Mouse (Mus musculus) R1 (cell line): ENCODE measurements around the gene Hint2.

ENCODE experiments used
- DNase-seq: peaks from one replicate; pipeline ENCODE4 v3.0.0-alpha.2; 2018; ENCODE audit warnings: low read depth, low spot score

Gene Hint2

DNA sequence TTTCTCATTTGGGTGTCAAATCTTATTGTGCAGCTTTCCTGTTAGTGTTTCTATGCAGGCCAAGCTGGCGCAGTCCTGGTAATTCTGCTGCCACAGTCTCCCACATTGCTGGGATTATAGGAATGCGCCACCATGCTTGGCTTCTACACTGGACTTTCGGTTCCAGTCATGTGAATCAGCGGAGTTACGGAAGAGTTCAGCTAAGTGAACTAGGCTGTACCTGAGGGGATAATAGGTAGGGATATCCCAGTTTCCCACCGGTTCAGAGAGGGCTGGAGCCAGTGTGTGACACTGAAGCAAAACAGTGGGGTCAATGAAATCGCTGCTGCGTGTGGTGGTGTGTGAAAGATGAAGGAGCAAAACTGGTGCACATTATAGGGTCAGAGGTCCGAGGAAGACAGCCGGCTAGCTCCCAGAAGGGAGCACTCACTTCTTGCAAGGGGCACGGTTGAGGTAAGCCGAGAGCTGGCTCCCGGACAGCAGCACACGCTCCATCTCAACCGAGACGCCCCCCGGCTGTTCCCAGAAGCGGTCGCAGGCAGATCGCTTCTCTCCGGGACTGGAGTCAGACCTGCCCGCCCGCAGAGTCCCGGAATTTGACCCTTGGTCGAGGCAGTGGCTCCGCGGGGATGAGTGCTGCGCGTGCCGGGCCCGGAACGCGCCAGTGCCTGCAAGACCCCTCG is 469 bp downstream of the Hint2 start:
- no peak for DNase-seq

DNA sequence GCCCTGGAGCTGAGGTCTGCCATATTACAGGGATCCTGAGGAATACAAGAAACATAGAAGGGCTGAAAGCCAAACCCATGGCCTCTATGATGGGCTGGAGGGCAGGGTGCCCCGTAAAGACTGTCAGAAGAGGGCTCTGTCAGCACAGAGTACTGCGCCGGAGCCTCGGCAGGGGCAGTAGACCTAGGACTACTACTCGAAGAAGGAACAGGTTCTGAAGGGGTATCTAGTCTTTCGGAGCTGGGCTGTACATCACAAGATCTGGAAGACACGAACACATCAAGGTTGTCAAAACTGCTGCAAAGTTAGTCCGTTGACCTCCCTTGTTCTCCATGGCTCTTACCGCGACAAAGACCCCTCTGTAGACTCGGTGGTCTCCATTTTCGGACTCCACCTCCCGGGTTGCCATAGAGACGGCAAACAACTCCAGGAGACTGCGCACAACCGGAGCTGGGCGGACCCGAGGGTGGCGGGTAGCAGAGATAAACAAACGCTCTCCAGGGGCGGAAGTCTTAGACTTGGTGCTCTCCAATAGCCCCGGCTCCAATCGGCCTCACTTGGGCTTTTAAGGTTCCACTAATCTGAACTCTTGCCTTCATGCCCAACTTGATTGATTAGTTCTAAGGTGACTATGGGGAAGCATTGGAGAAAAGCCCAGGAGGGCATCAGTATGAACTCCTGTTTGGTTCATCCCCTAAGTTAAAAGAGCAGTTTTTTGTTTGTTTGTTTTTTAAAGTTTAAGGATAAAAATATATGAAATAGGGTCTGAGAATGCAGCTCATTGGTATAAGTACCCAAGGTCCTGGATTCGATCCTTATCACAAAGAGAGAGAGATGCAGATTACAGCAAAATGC is 2.9 kb downstream of the Hint2 start, which contains the start of gene Spag8:
Spag8 (minus strand) TSS at position 434 of the 855 bp plus-strand sequence.
- peak; percentile 67 for DNase-seq

DNA sequence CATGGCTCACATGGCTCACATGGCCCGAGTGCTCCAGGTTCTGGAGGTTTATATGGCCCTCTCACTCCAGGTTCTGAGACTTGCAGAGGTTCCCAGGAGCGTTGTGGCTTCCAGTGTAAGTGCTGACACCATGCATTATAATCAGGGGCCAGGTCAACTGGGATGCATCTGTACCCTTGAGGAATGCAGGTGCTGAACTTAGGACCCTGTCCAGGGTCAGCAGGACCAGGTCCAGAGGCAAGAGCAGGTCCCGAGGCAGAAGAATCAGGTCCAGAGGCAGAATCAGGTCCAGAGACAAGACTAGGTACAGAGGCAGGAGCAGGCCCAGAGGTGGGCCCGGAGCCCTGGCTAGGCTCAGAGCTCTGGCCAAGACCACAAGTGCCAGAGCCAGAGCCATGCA is 3.5 kb downstream of the Hint2 start:
- DNase-seq, result no peak

DNA sequence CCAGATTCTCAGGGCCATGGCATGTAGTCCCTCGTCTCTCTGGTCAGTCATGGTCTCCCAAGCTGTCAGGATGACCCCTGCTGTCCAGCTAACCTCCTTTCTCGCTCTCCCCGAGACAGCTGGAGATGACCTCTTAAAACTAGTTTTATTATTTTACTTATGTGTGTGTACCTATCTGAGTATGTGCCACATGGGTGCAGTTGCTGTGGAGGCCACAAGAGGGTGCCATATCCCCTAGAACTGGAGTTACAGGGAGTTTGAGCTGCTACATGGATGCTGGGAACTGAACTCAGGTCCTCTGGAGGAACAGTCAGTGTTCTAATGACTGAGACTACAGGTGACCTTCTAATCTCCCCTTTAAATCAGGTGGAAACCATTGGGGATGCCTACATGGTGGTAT is 6.5 kb downstream of the Hint2 start:
- DNase-seq, result peak; percentile 61

DNA sequence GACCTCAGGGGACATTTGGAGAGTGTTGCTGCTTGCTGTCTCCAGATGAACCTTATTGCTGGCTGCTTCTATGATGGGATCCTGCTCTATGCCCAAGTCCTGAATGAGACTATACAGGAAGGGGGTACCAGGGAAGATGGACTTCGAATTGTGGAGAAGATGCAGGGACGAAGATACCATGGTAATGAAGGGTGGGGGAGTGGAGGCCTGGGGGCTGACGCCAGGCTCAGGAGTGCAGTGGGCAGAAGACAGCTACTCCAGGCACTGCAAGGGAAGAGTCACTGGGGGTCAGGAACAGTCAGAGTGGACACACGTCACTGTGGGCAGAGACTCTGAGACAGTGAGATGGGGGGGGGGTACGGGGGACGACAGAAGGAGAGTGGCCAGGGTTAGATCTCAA is 15.8 kb downstream of the Hint2 start:
- DNase-seq, result no peak

DNA sequence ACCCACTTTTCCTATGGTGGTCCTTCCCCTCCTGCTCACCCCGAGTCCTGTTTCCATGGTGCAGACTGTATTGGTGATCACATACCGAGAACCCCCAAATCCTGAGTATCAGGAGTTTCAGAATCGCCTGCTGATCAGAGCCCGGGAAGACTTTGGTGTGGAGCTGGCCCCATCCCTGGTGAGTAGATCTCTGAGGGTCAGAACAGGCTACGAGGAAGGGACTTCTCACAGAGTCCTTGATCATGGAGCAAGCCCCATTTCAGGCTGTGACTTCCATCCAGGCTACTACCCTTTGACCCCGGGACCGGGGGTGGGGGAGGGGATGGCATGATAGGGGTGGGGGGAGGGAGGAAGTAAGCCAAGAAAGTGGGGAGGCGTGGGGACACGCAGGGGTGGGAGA is 16.2 kb downstream of the Hint2 start:
- DNase-seq, result no peak

DNA sequence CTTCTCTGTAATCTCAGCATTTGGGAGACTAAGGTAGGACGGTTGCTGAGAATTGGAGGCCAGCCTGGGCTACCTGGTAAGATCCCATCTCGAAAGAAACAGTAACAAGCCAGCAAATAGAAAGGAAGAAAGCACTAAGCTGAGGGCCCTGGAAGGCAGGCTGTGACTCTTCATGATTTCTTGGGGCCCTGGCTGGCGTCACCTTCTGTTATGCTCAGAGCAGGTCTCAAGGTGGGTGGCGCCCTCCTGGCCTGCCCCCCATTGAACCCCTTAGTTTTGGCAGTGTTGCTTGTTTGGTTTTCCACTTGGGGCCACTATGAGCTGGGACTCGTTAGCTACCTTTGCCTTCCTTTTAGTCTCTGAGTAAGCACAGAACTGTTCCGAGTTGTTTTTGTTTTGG is 19.5 kb downstream of the Hint2 start:
- no peak for DNase-seq

DNA sequence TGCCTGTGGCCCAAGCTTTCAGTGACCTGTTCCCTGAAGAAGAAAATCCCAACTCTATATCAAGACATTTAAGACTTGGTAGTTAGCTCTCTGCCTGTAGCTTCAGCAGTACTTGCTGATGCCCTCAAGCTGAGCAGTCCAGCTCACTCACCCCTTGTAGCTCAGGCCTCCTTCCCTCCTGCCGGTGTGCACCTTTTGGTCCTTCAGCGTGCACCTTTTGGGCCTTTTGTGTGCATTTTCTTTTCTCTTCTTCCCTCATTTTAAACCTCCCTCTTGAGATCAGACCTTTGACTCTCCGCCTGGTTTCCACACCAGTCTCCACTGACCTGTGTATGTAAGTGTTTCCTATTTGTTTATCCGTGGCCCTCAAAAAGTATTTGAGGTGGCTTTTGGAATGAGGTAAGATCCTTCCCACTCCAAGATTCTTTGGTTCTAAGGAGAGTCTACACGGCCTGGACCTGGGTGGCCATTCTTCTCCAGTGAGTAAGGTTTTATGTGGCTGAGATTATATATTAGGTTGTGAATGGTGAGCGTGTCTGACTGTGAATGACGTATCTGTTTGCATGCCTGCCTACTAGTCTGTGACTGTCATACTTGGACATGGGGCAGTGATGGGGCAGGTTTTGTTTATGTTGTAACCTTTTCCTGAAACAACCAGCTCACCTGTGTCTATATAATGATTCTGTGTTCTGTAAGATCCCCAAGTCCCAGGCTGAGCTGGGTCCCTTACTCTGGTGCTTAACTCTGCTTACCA is 21.5 kb downstream of the Hint2 start:
- DNase-seq, result no peak

DNA sequence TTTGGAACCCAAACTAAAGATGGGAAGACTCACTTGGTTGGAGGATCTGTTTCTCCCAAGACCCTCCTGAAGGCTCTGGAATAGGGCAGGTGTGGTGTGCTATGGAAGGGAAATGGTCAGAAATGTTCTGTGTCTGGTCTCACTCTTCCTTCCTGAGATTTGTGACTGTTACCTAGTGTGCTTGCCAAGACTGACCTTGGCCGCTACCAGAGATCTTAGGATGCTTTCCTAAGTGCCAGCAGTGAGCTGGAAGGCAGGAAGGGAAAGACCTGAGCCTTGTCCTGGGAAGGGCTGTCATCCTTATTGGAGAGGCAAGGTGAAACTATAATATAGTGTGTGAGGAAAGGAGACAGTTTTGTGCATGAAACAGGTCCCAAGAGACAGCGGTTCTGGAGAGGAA is 22.5 kb downstream of the Hint2 start:
- no peak for DNase-seq

DNA sequence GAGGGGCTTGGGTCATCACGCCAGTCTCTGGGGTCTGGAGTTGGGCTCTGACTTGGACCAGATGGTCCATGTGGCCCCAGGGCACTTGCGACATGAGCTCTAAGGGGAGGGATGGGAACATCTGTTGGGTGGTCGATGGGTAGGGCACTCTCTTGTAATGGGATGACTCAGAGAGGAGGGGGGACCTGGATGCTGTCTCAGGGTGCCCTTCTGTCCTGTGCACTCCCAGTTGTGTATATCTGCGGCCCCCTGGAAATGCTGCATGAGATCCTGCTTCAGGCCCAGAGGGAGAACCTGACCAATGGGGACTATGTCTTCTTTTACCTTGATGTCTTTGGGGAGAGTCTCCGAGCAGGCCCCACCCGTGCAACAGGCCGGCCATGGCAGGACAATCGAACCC is 23.0 kb downstream of the Hint2 start:
- DNase-seq, result no peak

DNA sequence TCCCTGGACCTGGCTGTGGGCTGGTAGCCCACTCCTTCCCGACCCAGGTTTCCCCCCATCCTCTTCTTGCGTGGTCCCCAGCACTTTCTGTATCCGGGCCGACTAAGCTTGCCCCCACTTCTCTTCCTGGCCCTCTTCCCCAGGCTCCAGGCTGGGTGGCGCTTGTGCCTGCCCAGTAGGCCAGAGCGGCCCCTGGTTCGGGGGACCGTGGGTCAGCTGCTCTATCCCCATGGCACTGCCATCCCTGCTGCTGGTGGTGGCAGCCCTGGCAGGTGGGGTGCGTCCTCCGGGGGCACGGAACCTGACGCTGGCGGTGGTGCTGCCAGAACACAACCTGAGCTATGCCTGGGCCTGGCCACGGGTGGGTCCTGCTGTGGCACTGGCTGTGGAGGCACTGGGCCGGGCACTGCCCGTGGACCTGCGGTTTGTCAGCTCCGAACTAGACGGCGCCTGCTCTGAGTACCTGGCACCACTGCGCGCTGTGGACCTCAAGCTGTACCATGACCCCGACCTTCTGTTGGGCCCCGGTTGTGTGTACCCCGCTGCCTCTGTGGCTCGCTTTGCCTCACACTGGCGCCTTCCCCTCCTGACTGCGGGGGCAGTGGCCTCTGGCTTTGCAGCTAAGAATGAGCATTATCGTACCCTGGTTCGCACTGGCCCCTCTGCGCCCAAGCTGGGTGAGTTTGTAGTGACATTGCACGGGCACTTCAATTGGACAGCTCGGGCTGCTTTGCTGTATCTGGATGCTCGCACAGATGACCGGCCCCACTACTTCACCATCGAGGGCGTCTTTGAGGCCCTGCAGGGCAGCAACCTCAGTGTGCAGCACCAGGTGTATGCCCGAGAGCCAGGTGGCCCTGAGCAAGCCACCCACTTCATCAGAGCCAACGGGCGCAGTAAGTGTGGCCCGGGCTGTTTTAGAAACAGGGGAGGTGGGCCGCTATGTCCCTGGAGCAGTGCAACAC is 24.0 kb downstream of the Hint2 start:
- no peak for DNase-seq

DNA sequence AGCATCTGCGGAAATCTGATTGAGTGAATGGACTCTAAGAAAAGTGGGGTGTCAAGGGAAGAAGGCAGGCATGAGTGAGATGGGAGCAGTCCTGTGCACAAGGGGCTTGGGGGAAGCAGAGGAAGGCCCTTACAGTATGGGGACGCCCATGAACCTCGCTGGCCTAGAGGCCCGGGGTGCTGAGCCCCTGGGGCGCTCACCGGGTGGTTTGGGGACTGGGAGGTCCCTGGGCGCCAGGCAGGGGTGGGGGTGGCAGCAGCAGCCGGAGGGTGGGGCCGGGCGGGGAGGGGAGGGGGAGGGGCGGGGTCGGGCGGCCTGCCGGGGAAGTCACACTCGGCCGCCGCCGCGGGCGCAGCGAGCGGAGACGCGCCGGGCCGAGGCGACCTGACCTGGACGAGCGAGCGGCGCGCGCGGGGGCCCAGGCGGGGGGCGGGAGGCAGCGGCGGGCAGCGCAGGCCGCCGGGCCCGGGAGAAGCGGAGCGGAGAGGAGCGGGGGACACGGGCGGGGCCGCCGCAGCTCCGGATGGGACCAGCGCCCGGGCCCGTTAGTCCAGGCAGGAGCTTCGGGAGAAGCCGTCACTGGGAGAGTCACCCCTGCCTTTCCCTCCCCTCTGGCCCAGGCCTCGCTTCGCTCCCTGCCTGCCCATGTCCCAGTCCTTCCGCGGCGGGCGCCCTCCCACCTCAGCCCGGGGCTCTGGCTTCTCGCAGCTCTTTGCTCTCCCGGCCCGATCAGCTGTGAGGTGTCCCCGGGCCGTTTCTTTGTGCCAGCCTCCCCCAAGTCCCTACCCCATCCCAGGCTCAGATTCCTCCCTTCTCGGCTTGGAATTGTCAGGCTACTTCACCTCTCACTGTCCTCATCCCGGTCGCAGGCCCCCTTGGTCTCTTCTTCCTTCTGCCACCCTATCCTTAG is 25.0 kb downstream of the Hint2 start, which contains the start of gene Npr2:
Npr2 (plus strand) TSS at position 890 of the 910 bp plus-strand sequence.
- DNase-seq, result peak; percentile 55

DNA sequence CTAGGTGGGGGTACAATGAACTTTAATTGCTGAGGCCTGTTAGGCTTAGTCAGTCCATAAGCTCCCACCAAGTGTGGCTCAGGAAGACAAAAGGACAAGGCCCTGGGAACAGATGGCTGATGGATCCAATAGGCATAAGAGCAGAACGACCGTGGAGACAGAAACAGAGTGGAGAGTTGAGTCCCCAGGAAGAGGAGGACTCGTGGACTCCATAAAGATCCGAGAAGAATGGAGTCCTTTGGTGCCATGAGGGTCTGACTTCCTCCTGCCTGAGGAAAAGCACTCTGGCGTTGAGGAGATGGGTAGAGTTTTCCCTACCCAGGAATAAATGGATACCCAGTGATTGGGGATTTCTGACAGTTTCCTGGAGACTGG is 25.6 kb downstream of the Hint2 start:
- DNase-seq, result peak; percentile 28

DNA sequence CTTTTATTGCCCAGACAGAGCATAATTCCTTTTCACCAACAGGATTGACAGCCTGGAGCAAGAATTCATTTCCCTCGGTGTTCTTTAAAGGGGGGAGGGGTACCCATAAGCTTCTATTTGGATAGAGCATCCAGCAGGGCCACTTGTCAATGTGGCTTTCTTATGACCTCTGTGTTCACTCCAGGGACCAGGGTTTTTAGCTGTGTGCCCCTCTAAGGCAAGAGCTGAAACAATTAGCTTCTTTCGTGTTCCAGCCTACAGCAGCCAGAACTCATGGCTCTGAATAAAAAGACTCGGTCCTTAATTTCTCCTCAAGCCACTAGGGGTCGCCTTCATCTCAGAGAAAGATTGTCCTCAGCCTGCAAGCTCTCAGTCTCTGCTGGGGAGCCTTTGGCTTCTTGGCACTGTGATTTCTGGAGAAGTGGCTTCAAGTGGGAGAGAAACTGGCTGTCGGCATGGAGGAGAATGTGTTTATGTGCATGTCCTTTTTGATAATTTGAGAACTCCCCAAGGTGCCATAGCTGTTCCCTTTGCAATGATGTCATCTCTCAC is 26.2 kb downstream of the Hint2 start:
- peak; percentile 86 for DNase-seq

DNA sequence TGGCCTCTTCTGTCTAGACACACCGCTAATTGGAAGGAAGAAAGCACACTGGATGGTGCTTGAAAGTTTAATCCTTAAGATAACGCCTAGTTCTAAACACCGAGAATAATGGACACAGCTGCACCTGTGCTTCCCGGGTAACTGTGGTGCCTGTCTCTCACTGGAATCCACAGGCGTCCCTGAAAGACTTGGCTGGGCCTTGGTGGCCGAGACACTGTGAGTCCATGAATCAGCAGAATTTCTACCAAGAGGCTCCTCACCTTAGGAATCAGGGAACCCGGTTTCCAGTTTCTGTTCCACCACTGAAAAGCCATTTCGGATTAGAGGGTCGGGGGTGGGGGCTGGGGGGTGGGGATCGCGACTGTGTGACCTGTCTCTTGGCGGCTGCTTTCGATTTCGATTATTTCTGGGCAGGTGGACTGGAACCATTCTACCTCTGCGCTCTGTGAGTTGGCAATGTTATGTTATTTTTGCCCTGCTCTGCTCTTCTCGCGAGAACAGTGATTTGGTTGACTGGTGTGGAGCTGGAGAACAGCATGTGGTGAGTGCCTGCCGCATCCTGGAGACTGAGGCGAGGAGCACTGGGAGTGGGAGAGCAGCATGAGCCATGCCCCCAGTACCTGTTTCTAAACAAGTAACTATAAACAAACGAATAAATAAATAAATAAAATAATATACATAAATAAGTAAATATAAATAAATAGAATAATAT is 27.0 kb downstream of the Hint2 start:
- peak; percentile 82 for DNase-seq

DNA sequence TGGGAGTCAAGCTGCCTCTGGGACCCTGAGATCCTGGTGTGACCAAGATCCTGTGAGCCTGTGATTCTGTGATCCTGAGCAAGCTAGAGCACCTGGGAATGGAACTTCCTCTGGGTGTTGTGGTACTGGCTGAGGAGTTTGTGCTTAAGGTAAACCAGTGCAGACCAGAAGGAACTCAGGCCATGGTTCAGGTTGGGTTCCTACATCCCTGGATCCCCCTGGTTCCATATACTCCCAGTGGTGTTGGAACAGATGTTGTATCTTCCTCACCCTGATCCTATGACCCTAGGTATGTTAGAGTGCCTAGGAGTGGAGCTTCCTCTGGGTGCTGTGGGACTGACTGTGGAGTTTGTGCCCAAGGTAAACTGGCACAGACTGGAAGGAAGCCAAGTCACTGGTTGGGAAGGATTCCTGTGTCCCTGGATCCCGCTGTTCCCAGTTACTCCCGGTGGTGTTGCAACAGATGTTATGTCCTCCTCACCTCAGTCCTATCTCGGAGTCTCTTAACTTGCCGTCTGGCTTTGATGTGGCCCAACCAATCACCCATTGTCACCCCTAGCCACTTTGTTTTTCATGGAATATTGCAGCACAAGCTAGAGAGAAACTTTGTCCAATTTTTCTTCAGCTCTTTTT is 36.0 kb downstream of the Hint2 start:
- no peak for DNase-seq

DNA sequence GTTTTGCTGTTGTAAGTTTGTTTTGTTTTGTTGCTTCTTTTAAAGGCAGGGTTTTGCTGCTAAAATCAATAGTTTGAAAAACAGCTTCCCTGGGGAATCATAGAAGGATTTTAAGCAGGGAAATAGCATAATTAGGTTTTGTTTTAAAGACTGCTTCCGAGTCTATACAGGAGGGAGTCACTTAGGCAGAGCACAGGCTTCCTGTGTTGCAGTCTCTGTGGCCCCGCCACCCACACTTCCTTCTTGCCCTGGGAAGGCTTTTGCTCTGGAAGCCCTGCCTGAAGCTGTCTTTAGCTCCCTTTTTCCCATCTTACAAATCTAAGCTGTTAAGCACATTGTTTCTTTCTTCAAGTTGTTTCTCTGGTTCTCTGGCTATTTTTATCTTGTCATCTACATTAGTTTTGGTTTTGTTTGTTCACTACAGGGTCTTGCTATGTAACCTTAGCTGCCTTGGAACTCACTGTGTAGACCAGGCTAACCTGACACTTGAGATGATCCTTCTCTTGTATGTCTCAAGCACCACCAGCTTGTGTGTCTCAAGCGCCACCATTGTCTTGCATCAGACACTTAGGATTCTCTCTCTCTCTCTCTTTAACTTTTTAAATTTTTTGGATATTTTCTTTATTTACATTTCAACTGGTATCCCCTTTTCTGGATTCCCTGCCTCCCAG is 43.1 kb downstream of the Hint2 start:
- DNase-seq, result no peak

DNA sequence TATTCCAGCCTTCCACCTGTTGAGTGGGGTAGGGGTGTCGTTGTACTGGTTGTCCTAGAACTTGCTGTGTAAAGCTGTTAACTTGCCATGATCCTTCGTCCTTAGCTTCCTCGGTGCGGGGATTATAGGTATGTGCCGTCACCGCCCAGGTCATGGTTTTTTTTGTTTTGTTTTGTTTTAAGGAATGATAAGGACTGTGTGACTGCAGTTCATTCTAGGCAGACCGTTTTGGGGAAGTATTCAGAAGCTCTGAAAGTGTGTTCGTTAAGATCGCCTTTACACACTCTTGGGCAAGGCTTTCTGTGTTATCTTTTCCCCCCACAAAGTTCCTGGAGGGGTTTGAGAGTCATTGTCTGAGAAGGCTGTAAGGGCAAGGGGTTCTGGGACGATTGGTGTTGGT is 43.7 kb downstream of the Hint2 start:
- no peak for DNase-seq
